Mouse (Mus musculus) spleen, adult 12 weeks (tissue): ENCODE results near the gene Rufy1.

Experiments
- DNase-seq: peaks from one replicate; pipeline ENCODE4 v3.0.0; 2022; ENCODE audit warnings: low spot score

Rufy1 gene

DNA sequence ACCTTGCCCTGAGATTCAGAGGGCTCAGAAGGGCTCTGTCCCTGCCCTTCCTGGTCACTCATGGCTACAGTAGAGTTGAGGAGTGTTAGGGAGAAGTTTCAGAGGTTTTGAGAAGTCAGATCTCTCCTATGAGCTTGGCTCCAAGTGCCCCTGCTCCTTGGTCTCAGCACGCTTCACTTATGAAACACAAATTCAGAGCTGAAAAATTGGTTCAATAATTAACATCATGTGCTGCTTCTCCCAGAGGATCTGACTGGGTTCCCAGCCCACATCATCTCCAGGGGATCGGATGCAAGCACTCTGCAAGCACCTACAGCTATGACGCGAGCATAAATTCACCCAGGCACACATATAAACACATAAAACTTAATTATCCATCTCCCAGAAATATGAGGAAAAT is 4.9 kb downstream of the Rufy1 start:
- no peak for DNase-seq

DNA sequence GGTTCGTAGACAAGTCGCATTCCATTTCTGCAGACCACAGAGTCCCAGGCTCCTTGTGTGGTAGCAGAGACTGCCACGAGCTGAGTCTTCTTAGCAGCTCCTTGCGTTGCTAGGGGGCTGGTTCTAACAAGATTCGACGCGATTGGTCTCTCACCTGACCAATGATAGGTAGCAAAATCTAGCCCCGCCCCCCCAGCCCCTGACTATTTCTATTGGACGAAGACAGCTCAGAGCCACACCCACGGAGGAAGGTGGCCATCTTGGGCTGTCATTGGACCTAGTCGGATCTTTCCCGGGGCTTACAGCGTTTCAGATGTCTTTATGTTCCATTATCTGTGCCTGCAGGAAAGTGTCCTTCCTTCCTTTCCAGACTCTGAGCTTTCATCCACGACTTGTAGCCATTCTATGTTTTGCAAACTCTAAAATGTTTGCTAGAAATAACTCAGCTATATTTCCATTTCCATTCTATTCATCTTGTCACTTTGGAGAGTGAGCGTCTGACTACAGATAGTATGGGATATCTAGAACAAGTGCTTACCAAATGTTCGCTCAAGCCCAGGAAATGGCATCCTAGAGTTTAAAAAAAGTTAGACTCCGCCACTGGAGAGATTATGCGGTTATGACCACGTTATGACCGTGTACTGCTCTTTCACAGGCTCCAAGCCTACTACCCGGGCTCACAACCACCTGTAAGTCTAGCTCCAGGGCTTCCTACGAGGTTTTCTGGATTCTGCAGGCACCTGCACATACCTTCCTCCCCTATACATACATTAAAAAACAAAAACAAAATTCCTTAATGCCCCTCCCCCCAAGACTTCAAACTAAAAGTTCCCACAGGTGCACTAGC is 8.8 kb downstream of the Rufy1 start:
- peak; percentile 33 for DNase-seq

DNA sequence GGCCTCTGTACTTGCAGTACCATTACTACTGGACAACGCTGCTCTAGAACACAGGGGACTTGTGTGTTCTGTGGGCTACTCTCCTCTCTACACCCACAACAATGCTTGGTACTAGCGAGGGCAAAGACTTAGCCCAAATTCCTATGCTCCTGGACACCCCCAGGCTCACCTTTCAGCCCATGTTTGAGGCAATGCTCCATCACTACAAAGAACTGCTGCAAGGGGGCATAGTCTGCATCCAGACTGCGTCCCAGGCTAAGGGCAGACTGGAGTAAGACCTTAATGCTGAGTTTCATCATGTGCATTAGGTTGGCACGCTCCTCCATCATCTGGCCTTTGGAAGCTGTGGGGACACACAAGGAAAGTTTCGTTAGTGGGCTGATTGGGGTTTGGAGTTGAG is 9.5 kb downstream of the Rufy1 start:
- no peak for DNase-seq

DNA sequence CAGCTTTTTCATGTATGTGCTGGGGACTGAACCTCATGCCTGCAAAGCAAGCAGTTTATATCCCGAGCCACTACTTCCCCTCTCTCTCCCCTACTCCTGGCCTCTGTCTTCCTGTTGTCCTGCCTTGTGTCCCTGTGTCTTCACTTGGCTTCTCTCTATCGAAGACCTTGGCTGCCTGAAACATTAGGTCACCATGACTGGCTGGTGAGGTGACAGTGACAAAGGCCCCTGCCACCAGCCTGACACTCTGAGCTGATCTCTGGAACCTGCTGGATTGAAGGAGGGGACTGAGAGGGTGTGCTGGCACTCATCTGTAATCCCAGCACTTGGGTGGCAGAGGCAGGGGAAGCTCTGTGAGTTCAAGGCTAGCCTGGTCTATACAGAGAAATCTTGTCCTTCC is 13.1 kb downstream of the Rufy1 start:
- DNase-seq = no peak

DNA sequence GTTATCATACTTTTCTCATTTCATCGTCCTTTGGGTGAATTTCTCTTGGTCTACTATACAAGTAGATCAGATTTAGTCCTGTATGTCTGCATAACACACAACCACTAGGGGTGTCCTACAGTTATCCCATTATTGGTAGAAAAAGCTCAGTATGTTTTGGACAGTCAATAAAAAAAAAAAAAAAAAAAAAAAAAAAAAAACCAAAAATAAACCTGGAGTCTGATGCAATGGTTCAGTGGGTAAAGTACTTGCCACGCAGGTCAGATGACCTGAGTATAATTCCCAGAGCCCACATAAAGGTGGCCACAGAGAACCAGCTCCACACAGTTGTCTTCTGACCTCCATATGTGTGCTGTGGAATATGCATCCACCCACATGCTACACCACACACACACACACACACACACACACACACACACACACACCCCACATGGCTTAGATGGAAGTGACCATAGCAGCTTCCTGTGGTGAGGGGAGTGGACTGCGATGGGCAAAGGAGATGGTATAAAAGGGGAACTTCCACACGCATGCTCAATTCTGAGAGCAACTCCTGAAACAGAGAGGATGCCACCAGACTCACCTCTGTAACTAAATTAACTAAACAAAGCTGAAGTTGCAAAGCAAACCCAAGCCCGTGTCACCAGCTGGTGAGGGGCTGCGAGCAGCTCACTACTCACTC is 15.2 kb downstream of the Rufy1 start:
- DNase-seq = no peak

DNA sequence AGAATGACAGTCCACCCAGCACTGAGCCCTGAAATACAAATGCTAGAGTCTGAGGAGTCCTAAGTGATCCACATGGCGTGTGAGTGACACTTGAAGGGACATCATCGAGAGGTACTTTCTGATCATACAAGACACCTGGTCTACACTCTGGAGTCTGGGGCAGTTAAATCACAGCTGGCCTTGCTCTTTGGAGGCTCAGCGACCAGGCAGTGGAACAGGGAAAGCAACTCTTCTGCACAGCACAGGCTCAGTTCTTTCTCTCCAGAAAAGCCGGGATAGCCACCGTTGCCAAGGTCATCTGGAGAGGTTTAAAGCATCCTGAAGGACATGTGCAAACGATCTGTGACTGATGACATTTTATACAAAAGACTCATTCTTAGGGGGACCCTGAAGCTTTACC is 23.7 kb downstream of the Rufy1 start:
- no peak for DNase-seq

DNA sequence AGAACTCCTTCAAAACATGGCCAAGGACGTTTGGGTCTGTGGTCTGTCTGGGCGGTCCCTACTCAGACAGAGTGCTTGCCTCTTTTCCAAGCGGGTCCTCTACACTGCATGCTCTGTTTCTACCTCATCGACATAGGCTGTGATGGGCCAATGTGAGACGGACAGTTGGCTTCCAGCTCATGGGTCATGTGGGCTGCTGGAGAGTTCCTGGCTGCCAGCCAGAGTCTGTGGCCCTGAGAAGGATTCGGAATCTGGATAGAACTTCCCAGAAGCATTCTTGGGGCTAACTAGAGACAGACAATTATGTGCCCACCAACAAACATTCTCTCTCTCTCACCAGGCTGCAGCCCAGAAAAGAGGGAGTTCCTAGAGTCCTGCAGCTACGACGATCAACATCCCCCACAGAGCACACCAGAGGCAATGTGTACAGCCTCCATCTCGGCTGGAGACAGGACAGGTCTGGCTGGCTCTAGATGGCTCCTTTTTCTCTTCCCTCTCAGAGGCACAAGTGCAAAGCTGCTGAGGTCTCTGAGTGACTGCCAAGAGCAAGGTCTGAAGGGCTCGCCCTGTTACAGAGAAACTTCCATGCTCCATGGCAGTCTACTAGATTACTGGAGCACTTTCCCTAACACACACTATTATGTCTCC is 27.4 kb downstream of the Rufy1 start:
- no peak for DNase-seq

DNA sequence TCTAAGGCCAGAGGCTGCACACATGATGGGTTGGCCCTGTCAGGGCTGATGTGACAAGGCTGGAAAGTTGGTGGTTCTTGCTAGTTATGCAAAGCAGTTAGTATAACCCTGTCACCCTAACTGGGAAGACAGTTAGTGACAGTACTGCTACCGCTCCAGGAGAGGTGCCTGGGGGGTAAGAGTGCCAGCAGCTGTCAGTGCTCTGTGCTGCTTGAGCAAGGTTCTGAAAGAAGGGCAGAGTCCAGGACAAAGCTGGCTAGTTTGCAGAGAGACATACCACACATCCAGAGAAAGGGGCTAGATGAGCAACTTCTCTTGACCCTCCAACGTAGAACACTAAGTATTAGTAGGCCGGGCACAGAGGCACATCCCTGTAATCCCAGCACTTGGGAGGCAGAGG is 28.4 kb downstream of the Rufy1 start:
- DNase-seq = no peak

DNA sequence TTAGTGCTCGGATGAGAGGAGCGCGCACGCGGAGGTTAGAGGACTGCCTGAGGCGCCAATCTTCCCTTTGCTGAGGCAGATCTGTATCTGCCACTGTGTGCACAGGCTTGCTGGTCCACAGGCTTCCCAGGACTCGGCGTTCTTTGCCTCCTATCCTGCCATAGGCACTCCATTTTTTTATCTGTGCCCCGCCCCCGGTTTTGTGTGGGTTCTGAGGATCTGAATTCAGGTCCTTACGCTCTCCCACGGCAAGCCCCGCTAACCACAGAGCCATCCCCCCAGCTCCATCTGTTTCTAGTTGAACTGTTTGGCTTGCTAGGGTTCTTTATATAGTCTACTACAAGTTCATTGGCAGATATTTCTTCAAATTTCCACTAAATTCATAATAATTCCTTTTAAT is 32.1 kb downstream of the Rufy1 start:
- no peak for DNase-seq

DNA sequence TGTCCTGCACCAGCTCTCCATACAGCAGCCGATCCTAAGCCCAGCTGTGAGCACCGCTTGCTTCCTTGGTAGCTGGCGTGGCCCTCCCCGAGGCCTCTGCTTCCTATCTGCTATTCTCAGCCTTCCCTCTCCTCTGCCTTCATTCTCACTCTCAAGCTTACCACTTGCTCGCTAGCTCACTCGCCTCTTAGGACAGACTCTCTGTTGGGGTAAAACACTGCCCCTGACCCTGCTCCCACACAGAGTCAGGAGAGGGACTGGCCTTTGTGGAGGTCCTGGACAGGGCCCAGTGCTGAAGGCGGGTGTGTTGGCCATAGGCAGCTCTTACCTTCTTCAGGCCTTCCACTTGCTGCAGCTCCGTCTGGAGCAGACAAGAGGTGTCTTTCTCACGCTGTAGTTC is 33.6 kb downstream of the Rufy1 start:
- no peak for DNase-seq

DNA sequence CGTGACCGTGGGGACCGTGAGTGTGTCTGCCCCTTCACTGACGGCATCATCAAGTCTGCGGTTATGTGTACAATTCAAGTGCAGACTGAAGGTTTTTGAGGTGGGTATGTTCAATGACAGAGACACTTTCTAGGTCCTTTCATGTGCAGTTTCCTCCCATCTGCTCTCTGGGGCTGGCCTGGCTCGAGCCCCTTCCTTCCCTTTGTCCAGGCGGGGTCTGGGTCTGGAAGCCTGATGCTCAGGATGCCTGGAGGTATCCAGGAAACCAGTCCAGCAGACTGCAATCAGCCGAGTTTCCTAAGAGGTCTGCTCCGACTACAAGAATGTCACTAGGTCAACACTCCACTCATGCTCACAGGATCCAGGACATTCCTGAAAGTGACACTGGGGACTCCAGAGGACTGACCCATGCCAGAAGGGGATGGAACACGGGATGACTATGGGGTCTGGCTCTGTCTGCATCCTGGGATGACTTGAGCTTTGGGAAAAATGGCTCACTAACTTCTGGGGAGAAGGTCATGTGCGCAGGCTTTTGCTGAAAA is 34.1 kb downstream of the Rufy1 start:
- DNase-seq = no peak

DNA sequence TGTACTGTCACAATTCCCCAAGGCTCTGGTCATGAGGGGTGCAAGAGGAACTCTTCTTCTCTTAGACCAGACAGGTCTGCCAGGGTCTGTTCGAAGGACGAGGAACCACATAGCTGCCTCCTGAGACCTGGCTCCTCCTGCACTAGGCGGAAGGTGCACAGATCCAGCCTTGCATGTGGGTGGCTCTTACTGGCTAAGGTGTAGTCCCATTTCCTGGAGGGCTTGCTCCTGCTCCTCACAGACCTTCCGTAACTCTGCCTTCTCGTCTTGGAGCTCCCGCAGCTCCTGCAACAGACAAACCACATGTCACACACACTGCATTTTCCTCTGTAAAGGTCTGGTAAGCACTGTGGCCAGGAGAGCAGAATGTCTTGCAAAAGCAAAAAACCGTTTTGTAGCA is 36.2 kb downstream of the Rufy1 start:
- DNase-seq = no peak

DNA sequence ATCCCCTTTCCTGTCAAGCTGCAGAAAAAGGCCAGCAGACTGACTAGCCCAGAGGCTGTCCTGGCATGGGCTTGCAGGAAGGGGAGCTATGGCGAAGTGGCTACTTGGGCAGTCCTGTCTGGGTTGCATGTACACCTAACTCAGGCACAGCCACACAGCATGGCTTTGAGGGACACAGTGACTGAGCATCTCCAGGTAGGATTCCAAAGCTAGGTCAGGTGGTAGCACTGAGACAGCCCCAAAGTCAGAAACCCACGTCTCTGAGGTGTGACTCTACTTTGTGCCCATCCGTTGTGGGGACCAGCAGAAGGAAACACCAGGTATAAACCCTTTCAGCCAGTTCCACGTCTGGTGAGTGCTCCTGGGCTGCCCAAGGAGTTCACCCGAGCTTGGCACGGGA is 37.6 kb downstream of the Rufy1 start:
- no peak for DNase-seq

DNA sequence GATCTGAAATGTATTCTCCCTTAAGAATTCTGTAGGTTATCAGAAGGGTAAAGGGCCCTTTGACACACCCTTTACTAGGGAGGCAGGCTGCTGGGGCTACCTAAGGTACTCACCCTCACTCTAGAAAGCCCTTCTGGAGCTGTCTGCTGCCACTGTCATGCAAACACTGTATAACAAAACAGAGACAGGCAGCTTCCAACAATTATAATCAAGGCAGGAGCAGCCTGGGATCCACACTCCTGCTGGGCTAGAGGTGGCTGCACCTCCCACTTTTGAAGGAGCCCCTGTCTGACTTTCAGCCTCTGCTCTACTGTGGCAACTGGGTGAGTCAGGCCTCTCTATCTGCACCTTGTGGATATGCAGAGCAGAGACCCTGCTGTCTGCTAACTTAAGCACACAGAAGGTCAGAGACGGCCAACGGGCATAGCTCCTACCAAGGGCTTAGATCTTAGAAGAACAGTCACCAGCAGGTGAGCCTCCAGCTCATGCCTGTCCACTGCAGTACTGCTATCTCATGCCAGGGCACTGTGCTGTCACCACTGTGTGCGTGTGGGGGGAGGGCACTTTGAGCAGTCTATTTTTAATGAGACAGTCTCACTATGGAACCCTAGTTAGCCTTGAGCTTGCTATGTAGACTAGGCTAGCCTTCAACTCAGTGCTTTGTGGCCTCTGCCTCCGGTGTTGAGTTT is 39.5 kb downstream of the Rufy1 start:
- no peak for DNase-seq

DNA sequence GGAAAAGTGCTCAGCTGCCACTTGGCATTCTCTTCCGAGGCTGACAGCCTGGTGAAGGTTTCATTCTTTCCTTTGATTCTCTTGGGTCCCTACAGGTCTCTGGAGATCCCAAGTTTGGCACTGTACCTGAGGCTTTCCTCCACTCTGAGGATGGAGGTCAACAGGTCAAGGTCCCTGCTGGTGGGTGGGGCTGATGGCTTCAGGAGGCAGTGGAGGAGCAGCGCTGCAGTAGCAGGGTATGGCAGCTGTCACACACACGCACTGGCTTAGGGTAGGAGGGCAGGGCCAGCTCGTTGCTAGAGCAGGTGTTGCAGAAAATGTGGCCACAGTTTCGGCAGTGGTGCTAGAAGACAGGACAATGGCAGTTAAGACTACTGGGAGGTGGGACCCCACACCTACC is 41.3 kb downstream of the Rufy1 start:
- no peak for DNase-seq

DNA sequence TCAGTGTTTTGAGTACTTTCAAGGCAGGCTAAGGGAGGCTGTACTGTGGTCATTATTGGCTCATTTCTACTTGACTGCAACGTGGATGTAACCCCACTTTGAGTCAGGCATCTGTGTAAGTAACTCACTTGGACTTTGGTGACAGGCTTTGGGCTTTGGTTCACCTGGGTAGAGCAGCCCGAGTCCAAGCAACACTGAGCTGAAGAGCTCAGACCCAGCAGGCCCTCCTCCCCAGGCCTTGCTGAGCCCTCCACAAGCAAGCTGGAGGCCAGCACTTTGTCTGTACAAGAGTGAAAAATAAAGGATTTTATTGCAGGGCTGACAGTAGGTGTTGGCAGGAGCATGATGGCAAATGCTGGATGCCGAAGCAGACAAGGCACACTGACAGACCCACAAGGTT is 41.9 kb downstream of the Rufy1 start:
- DNase-seq = no peak

DNA sequence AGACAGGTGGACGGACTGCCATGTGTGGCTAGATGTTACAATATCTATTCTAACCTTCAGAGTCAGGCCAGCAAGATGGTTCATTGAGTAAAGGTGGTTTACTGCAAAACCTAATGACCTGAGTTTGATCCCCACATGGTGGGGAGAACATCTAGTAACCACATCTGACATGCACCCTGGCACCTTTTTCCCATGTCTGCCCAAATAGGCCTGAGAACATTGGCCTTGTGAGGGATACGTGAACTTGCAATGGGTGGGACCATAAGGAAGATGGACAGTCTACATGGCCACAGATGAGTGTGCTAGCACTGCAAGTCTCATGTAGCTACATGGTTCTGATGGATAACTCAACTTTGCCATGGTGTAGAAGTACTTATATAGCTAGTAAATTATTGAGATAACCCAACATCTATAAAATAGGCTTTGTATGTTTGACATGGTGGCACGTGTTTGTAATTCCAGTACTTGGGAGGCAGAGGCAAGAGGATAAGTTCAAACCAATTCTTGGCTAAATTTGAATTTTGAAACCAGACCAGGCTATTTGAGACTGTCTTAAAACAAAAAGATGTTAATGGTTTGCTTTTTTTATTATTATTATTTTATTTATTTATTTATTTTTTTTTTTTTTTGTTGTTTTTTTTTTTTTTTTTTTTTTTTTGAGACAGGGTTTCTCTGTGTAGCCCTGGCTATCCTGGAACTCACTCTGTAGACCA is 42.6 kb downstream of the Rufy1 start:
- no peak for DNase-seq

DNA sequence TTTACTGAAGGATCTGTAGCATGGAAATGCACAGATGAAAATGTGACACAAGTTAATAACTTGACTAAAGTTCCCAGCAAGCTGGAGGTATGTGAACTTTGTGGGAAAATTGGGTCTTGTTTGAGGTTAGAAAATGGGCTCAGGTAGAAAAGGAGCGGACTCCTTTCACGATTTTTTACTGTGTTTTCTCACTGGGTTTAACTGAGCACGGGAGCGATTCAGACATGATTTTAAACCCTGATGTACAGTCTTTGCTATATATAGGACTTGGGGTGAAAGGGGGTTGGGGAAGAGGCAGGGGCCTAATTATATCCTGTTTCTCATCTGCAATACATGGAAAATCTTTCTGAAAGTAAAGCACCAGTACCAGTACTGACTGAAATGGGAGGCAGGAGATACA is 43.2 kb downstream of the Rufy1 start:
- DNase-seq = no peak

DNA sequence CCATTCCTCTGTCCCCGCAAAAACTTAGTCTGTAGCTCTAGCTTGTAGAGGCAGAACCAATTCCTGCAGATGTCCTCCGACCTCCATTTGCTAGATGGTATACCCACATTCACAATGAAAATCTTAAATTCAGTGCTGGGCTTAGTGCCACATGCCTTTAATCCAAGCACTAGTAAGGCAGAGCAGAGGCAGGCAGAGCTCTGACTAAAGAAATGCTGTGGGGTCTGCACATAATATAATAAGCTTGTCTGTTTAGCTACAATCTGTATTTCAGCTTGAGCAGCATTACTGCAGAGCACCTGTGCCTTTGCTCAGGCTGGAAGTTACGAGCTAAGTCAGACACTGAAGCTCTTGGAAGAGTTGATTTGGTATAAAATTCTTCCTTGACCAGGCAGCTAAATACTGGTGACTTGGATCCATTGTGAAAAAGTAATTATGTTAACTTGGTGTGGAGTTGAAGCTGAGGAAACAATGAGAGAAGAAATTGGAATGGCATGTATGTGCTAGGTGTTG is 43.7 kb downstream of the Rufy1 start:
- no peak for DNase-seq

DNA sequence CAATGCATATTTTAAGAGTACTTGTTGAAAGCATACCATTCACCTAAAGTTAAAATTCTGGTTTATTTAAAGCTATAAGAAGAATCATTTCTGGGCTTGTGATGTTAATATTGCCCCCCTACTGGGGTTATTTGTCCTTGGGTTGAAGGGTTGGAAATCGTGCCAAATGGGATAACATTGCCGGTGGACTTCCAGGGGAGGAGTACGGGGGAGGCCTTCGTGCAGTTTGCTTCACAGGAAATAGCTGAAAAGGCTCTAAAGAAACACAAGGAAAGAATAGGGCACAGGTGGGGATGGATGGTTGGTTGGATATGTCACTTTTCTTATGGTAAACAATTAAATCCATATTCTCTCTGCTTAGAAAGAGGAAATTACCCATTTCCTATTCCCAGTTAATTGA is 49.6 kb downstream of the Rufy1 start:
- DNase-seq = no peak

DNA sequence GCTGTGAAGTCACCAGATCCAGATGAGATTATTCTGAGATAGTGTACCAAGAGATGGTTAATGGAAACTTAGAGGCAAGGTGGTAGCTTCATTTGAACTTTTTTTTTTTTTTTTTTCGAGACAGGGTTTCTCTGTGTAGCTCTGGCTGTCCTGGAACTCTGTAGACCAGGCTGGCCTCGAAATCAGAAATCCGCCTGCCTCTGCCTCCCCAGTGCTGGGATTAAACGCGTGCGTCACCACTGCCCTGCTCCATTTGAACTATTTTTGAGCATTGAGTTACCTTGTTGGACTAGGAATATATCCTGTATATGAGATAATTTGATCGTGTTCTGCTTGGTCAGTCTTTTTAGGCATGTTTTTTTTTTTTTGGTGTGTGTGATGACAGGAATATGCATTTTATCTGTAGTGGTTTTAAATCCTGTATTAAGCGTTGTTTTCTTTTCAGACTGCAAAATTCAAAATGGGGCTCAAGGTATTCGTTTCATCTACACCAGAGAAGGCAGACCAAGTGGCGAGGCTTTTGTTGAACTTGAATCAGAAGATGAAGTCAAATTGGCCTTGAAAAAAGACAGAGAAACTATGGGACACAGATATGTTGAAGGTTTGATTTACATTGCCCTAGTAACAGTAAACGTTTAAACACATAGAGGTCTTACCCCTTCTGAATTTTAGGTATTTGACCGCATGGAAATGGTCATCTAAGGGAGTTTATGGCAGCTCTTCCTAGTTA is 51.7 kb downstream of the Rufy1 start:
- DNase-seq = no peak
